Mouse (Mus musculus) spleen, adult 2 months (tissue): Measurements from ENCODE around the gene Krt19. TPM values are rescaled to one million over a fixed set of nuclear protein-coding genes. Genes with fewer than 3 reads are reported as not detected.

Source experiments
- DNase-seq, 2 experiments: peaks; one replicate each; pipeline versions ENCODE4 v3.0.0 to v3.0.0-alpha.2; 2012 to 2021; ENCODE audit warnings: low spot score in 2 of 2, low read depth in 1 of 2
- H3K27ac ChIP-seq: fragments of 200-500 bp; 2 replicates; pipeline ENCODE4 v1.5.1; 2012; ENCODE audit warnings: low read length, inconsistent platforms; ENCODE audit not compliant: insufficient read depth
- H3K27me3 ChIP-seq: fragments of 200-500 bp; 2 replicates; pipeline ENCODE4 v1.6.1; 2012; ENCODE audit warnings: mild to moderate bottlenecking, moderate library complexity, low read length, inconsistent platforms; ENCODE audit not compliant: control insufficient read depth, insufficient read depth
- H3K36me3 ChIP-seq: fragments of 200-500 bp; 2 replicates; pipeline ENCODE4 v1.6.1; 2012; ENCODE audit warnings: mild to moderate bottlenecking, low read length, inconsistent platforms; ENCODE audit not compliant: control insufficient read depth, insufficient read depth
- H3K4me1 ChIP-seq: fragments of 200-500 bp; 2 replicates; pipeline ENCODE4 v1.6.1; 2011; ENCODE audit warnings: inconsistent platforms; ENCODE audit not compliant: control insufficient read depth, insufficient read depth, insufficient read length
- H3K4me3 ChIP-seq: fragments of 200-500 bp; 2 replicates; pipeline ENCODE4 v1.5.1; 2011; ENCODE audit warnings: mild to moderate bottlenecking, inconsistent platforms; ENCODE audit not compliant: insufficient read depth, insufficient read length; ENCODE audit errors: extremely low read depth
- CTCF ChIP-seq: fragments of 200-500 bp; IDR thresholded peaks from 2 replicates; pipeline ENCODE4 v1.5.1; 2011; ENCODE audit warnings: mild to moderate bottlenecking, inconsistent platforms; ENCODE audit not compliant: insufficient read depth, insufficient read length, insufficient replicate concordance; ENCODE audit errors: extremely low read depth
- POLR2A ChIP-seq: fragments of 200-500 bp; IDR thresholded peaks from 2 replicates; pipeline ENCODE4 v1.6.1; 2011; ENCODE audit warnings: low read depth, low read length, inconsistent platforms
- WGBS: fragments of 180-500 bp; shearing (Covaris S2); methylation state at CpG from one replicate; pipeline ENCODE4 v1.1.7; 2018; 5-methylcytosine and 5-hydroxymethylcytosine counted together
- polyA plus RNA-seq: library from polyadenylated mRNA; depleted of rRNA; stranded (reverse); fragments of >200 nt; gene quantifications from 2 replicates; pipeline ENCODE4 v1.2.3, GENCODE M21; 2012; rRNA removed

The Krt19 gene
- polyA plus RNA-seq, 1 experiment, result 3.2 TPM

DNA sequence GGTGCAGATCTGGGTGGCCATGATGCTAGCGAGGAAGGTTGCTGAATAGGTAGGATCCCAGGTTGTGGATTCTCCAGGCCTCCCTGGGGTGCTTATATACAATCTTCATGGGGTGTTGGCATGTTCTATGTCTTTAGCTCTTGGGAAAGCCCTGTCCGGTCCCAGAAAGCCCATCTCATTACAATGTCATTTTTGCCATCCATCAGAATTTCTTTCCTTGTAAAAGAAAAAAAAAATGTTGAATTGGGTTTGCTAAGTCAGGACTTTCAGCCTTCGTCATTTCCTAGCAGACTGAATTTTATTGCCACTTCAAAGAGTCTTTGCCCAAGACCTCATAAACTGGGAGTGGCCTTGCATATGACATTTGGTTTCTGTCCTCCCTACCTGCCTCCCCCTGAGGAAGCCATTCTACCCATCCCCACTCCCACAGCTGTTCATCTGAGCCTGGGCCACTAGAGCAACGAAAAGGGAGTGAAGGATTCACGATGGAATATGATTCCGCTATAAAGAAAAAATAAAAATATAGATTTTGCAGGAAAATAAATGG is 42.8 kb downstream of the Krt19 start, which contains the start of gene Krt36:
Krt36 (minus strand) TSS at position 51 of the 547 bp plus-strand sequence.
- H3K27me3 ChIP-seq, result no peaks in the 10 kb centered on the region
- TF ChIP-seq CTCF (no peak), POLR2A (no peak)
- H3K4me3 ChIP-seq, result no peak within 1 kb of the TSS
- no peaks in the 10 kb centered on the region for H3K36me3 ChIP-seq
- H3K27ac ChIP-seq, result no peak within 1 kb of the TSS
- no peak for DNase-seq
- 80% methylated on average over 6 of the region's 6 CpGs for WGBS
- H3K4me1 ChIP-seq, result no peaks in the 10 kb centered on the region; the same call in 1 of the 2 replicates

DNA sequence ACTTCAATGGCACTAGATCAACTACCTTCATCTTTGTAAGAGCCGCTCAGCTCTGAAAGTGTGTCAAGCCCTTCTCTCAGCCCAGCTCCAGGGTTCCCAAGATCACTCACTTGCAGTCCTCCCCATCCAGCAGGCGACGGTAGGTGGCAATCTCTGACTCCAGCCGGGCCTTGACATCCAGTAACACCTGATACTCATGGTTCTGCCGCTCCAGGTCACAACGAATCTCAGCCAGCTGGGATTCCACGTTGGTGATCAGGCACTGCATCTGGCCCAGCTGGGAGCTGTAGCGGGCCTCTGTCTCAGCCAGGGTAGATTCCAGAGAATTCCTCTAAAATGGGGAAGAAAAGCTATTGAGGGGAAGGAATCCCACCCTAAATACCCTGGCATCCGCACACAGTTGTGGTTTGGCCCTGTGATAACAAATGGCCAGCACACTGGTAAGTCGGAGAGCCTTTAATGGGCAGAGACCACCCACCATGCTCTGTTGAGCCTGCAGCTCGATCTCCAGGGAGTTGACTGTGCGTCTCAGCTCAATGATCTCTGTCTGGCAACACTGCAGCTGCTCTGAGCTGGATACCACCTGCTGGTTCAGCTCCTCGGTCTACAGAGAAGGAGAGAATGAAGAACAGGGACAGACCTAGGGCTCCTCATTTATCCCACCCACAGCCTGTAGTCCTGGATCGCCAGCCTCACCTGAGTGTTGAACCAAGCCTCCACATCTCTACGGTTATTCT is 45.6 kb downstream of the Krt19 start:
- no peaks in the 10 kb centered on the region for H3K27me3 ChIP-seq
- DNase-seq, result no peak
- no peak overlapping the region for H3K27ac ChIP-seq
- H3K4me3 ChIP-seq, result no peak overlapping the region
- no peaks in the 10 kb centered on the region for H3K36me3 ChIP-seq
- TF ChIP-seq CTCF, result no peak
- no peak for TF ChIP-seq POLR2A
- no peaks in the 10 kb centered on the region; the same call in 1 of the 2 replicates for H3K4me1 ChIP-seq
- WGBS, result 63% methylated on average over 15 of the region's 15 CpGs

DNA sequence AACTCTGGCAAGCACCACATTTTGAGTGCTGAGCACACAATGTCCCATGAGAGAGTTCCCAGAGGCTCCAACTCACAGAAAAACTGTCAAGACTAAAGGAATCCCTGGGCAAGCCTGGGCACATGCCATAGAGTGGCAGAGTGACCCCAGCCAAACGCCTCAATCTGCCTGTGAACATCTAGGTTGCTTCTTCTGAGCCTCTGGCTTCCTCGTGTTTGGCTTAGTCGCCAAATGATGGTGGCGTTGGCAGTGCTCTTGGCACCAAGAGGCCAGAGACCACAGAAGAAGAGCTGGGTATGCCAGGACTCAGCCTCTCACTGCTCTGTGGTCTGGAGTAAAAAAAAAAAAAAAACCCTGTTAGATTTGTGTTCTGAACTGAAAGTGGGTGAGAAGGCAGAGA is 48.1 kb downstream of the Krt19 start:
- no peak for TF ChIP-seq CTCF

DNA sequence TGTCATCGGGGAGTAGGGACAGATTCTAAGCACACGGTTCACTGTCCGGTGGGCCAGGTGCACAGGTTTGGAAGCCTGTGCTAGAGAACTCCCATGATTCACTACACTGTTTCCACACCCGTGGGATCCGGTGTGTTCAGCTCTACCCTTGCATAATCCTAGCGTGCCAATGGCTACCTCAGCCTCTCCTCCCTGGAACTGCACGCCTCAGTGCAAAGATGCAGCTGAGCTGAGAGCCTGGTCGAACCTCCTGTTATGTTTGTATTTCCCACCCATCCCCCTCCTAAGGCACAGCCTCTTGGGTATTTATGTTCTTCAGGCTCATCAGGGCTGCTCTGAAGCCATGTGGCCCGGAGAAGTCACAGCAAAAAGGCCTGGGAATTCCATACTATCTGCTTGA is 50.6 kb downstream of the Krt19 start:
- Histone ChIP-seq H3K4me1 (no peaks in the 10 kb centered on the region; the same call in 1 of the 2 replicates), H3K27ac (no peak overlapping the region), H3K27me3 (no peaks in the 10 kb centered on the region), H3K4me3 (no peak overlapping the region), H3K36me3 (no peaks in the 10 kb centered on the region)
- DNase-seq, result no peak
- WGBS, result 82% methylated on average over 9 of the region's 9 CpGs
- TF ChIP-seq POLR2A, result no peak
- no peak for TF ChIP-seq CTCF

More for the DNA sequence above, 48.1 kb downstream of the Krt19 start:
- Histone ChIP-seq H3K27ac (no peak overlapping the region), H3K4me1 (no peaks in the 10 kb centered on the region; the same call in 1 of the 2 replicates), H3K4me3 (no peak overlapping the region), H3K27me3 (no peaks in the 10 kb centered on the region), H3K36me3 (no peaks in the 10 kb centered on the region)
- WGBS, result 73% methylated on average over 4 of the region's 4 CpGs
- DNase-seq, result no peak

DNA sequence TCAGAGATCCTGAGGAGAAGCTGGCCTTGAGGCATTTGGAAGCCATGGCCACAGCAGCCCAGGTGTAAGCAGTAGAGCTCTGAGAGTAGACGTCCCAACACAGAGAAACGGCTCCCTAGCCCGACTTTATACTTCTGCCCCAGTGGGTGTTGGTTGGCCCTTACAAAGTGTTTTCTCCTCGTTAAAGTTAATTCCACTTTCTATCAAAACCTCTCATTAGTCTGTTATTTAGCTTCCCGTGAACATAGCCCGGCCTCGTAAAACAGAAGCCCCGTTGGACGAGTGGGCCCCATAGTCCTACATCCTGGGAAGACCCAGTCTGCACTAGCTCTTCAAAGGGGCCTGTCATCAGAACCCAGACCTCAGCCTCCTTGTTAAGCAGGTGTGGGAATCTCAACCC is 52.3 kb downstream of the Krt19 start, which contains the start of gene Krt35:
Krt35 (minus strand) TSS at position 101 of the 400 bp plus-strand sequence.
- no peak within 1 kb of the TSS for H3K27ac ChIP-seq
- DNase-seq, result no peak
- TF ChIP-seq POLR2A, result no peak
- no peak for TF ChIP-seq CTCF
- H3K36me3 ChIP-seq, result no peaks in the 10 kb centered on the region
- H3K4me3 ChIP-seq, result no peak within 1 kb of the TSS
- H3K4me1 ChIP-seq, result no peaks in the 10 kb centered on the region
- WGBS, result 85% methylated on average over 9 of the region's 9 CpGs
- no peaks in the 10 kb centered on the region for H3K27me3 ChIP-seq

Other genes starting within 250 kb of the Krt19 start
- not detected in 2 replicates for gene Krtap31-1, start 240.7 kb downstream of the Krt19 start, polyA plus RNA-seq
- not detected in 2 replicates for gene Gm11565, start 233.9 kb downstream of the Krt19 start, polyA plus RNA-seq
- not detected in 2 replicates for gene Krtap31-2, start 212.4 kb downstream of the Krt19 start, polyA plus RNA-seq
- gene Krtap9-5, start 200.2 kb downstream of the Krt19 start, polyA plus RNA-seq, result not detected in 2 replicates
- gene Krtap29-1, start 169.6 kb downstream of the Krt19 start, polyA plus RNA-seq, result not detected in 2 replicates
- not detected in 2 replicates for gene Krtap16-1, start 162.1 kb downstream of the Krt19 start, polyA plus RNA-seq
- gene Krtap17-1, start 154.7 kb downstream of the Krt19 start, polyA plus RNA-seq, result not detected in 2 replicates
- not detected in 2 replicates for gene Krt33a, start 132.5 kb downstream of the Krt19 start, polyA plus RNA-seq
- not detected in 2 replicates for gene Krt33b, start 118.8 kb downstream of the Krt19 start, polyA plus RNA-seq
- gene Krt34, start 107.1 kb downstream of the Krt19 start, polyA plus RNA-seq, result not detected in 2 replicates
- not detected in 2 replicates for gene Krt31, start 98.1 kb downstream of the Krt19 start, polyA plus RNA-seq
- gene Krt32, start 60.4 kb downstream of the Krt19 start, polyA plus RNA-seq, result not detected in 2 replicates
- not detected in 2 replicates for gene Krt35, start 52.4 kb downstream of the Krt19 start, polyA plus RNA-seq
- gene Krt36, start 43.0 kb downstream of the Krt19 start, polyA plus RNA-seq, result not detected in 2 replicates
- gene Krt13, start 27.1 kb downstream of the Krt19 start, polyA plus RNA-seq, result 0.08 TPM in 1 of 2 replicates, not detected in the other
- gene Krt15, start 12.7 kb downstream of the Krt19 start, polyA plus RNA-seq, result not detected in 2 replicates
- gene Krt9, start 44.6 kb upstream of the Krt19 start, polyA plus RNA-seq, result not detected in 2 replicates
- gene Krt14, start 58.9 kb upstream of the Krt19 start, polyA plus RNA-seq, result 0.20 TPM in 1 of 2 replicates, not detected in the other
- not detected in 2 replicates for gene Krt16, start 100.2 kb upstream of the Krt19 start, polyA plus RNA-seq
- not detected in 2 replicates for gene Krt17, start 112.4 kb upstream of the Krt19 start, polyA plus RNA-seq
- gene Krt42, start 121.2 kb upstream of the Krt19 start, polyA plus RNA-seq, result not detected in 2 replicates
- gene Eif1, start 171.2 kb upstream of the Krt19 start, polyA plus RNA-seq, result 74.0 and 83.2 TPM in 2 replicates
- gene Gast, start 185.7 kb upstream of the Krt19 start, polyA plus RNA-seq, result not detected in 2 replicates
- 22.0 and 24.7 TPM in 2 replicates for gene Hap1, start 207.5 kb upstream of the Krt19 start, polyA plus RNA-seq
- gene Jup, start 249.1 kb upstream of the Krt19 start, polyA plus RNA-seq, result 84.5 and 91.6 TPM in 2 replicates